Comparison of ENCODE assay signal across 22 mouse cellular contexts in genomic region chr9:82835921-82836320, GRCm38 (mm10). TPM values are rescaled to one million over a fixed set of nuclear protein-coding genes. Genes with fewer than 3 reads are reported as not detected.
A peak's percentile ranks its signal among the peaks of the same experiment; 100 is the strongest.
DNase-seq lines count a peak whose midpoint lies in the region; ATAC-seq lines count a peak whose summit lies in the region.
"Had no signal": no experiment of that assay in that cellular context is flagged by ENCODE, and none has a peak within 500 bp of the region (broad histone marks: within the 10 kb centered on the region; RNA-seq: fewer than 3 reads in every experiment).

No protein-coding gene starts in this region.

- H3K4me1 ChIP-seq in neural tube, embryonic 13.5 days (replicated peaks) = peaks cover 27% of the 10 kb centered on the region
- H3K4me1 ChIP-seq in neural tube, embryonic 15.5 days = peaks cover 19% of the 10 kb centered on the region
- peaks cover 12% of the 10 kb centered on the region; the same call in 1 of the 2 replicates for H3K4me1 ChIP-seq in kidney, embryonic 16.5 days (ENCODE audit: insufficient read depth, low read length)
- H3K4me1 ChIP-seq: embryonic facial prominence, embryonic 15.5 days; heart, embryonic 12.5 days had no signal

- H3K27ac ChIP-seq in neural tube, embryonic 13.5 days (replicated peaks) = no peak overlapping the region
- H3K27ac ChIP-seq in neural tube, embryonic 15.5 days (replicated peaks) = no peak overlapping the region
- no peak overlapping the region for H3K27ac ChIP-seq in kidney, embryonic 16.5 days (ENCODE audit: low read length)
- H3K27ac ChIP-seq: embryonic facial prominence, embryonic 15.5 days; forebrain, embryonic 10.5 days; heart, adult 2 months; hindbrain, postnatal 0 days had no signal

- H3K4me3 ChIP-seq in neural tube, embryonic 13.5 days = no peak overlapping the region
- H3K4me3 ChIP-seq in neural tube, embryonic 15.5 days (replicated peaks) = no peak overlapping the region
- no peak overlapping the region for H3K4me3 ChIP-seq in kidney, embryonic 16.5 days (ENCODE audit: low read length)
- H3K4me3 ChIP-seq: embryonic facial prominence, embryonic 15.5 days; erythroblast, embryonic 14.5 days; forebrain, embryonic 10.5 days; heart, adult 2 months; heart, embryonic 12.5 days had no signal

- no peaks in the 10 kb centered on the region for H3K9me3 ChIP-seq in neural tube, embryonic 13.5 days
- no peaks in the 10 kb centered on the region for H3K9me3 ChIP-seq in neural tube, embryonic 15.5 days (replicated peaks)
- no peaks in the 10 kb centered on the region for H3K9me3 ChIP-seq in kidney, embryonic 16.5 days (ENCODE audit: low read length)
- H3K9me3 ChIP-seq: embryonic facial prominence, embryonic 15.5 days; forebrain, embryonic 10.5 days; heart, embryonic 12.5 days had no signal

- intact Hi-C loops in heart, postnatal 36 days (cut with DNase I) = no loop called here

- no peaks in the 10 kb centered on the region for H3K27me3 ChIP-seq in neural tube, embryonic 13.5 days
- H3K27me3 ChIP-seq in neural tube, embryonic 15.5 days (replicated peaks) = no peaks in the 10 kb centered on the region
- H3K27me3 ChIP-seq in kidney, embryonic 16.5 days (ENCODE audit: insufficient read depth, low read length) = no peaks in the 10 kb centered on the region
- H3K27me3 ChIP-seq: CH12.LX; embryonic facial prominence, embryonic 15.5 days; heart, embryonic 12.5 days had no signal

- WGBS in neural tube, embryonic 13.5 days = 58% methylated on average over 6 of the region's 6 CpGs
- WGBS in neural tube, embryonic 15.5 days = 48% methylated on average over 6 of the region's 6 CpGs
- WGBS in kidney, embryonic 16.5 days = 59% methylated on average over 6 of the region's 6 CpGs

- peak; percentile 12 for DNase-seq in kidney, adult 11 months
- DNase-seq in kidney, postnatal 10 days = no peak
- no peak for DNase-seq in adrenal gland, postnatal 4 days (ENCODE audit: low spot score in 2 of 2)
- no peak for DNase-seq in heart, postnatal 36 days
- DNase-seq: adrenal gland, adult 2 months; adrenal gland, postnatal 25 days; cerebellum, adult 11 months; cerebellum, adult 8-10 months; cerebellum, postnatal 14 days; embryo, embryonic 11 days; gastrocnemius, postnatal 10 days; heart, adult 2 months had no signal

- no peak overlapping the region for H3K4me2 ChIP-seq in neural tube, embryonic 13.5 days
- H3K4me2 ChIP-seq in neural tube, embryonic 15.5 days = no peak overlapping the region
- no peak overlapping the region for H3K4me2 ChIP-seq in kidney, embryonic 16.5 days (replicated peaks; ENCODE audit: low read depth, low read length)
- H3K4me2 ChIP-seq: embryonic facial prominence, embryonic 15.5 days; heart, embryonic 12.5 days had no signal

- ATAC-seq in neural tube, embryonic 13.5 days (ENCODE audit: low read depth) = 0 out of 2 replicates have a peak, but pooled peaks have one; percentile 26
- ATAC-seq in neural tube, embryonic 15.5 days (ENCODE audit: low FRiP score) = no peak
- peak; percentile 71 for ATAC-seq in kidney, embryonic 16.5 days (ENCODE audit: low FRiP score, low TSS enrichment)
- ATAC-seq: forebrain, embryonic 14.5 days; hindbrain, postnatal 0 days had no signal

- no peak overlapping the region for H3K9ac ChIP-seq in neural tube, embryonic 13.5 days
- no peak overlapping the region for H3K9ac ChIP-seq in neural tube, embryonic 15.5 days (replicated peaks)
- H3K9ac ChIP-seq in kidney, embryonic 16.5 days (replicated peaks; ENCODE audit: low read length) = no peak overlapping the region
- H3K9ac ChIP-seq: embryonic facial prominence, embryonic 15.5 days; heart, embryonic 12.5 days had no signal

- H3K36me3 ChIP-seq in neural tube, embryonic 13.5 days = peaks cover 19% of the 10 kb centered on the region
- peaks cover 17% of the 10 kb centered on the region for H3K36me3 ChIP-seq in neural tube, embryonic 15.5 days
- peaks cover 6% of the 10 kb centered on the region for H3K36me3 ChIP-seq in kidney, embryonic 16.5 days (ENCODE audit: insufficient read depth, low read length)

RNA-seq across cellular contexts. Expression of gene Irak1bp1, which starts 6.6 kb away (rescaled TPM):
- 32.9 and 34.1 TPM in 2 replicates for polyA plus RNA-seq in neural tube, embryonic 13.5 days (2015; fragmentation: Nextera tagmentation; extraction: Ambion mirVana)
- 31.2 and 34.6 TPM in 2 replicates for polyA plus RNA-seq in neural tube, embryonic 15.5 days (2015; fragmentation: Nextera tagmentation; extraction: Ambion mirVana)
- 19.4 and 20.4 TPM in 2 replicates for polyA plus RNA-seq in kidney, embryonic 16.5 days (2015; fragmentation: Nextera tagmentation; extraction: Ambion mirVana)
- 1 to 10 TPM; 7.8 to 8.6 TPM for total RNA-seq in adrenal gland, postnatal 4 days (2021)
- 1 to 10 TPM; 2.1 to 3.5 TPM for total RNA-seq in heart, postnatal 36 days (2021)
- polyA plus RNA-seq: erythroblast, embryonic 14.5 days had no signal
